ENCODE assay signal across 9 mouse cellular contexts in genomic region chr11:73023099-73023498, GRCm38 (mm10). TPM values are rescaled to one million over a fixed set of nuclear protein-coding genes. Genes with fewer than 3 reads are reported as not detected.
DNase-seq lines count a peak whose midpoint lies in the region; ATAC-seq lines count a peak whose summit lies in the region.
"Had no signal": no experiment of that assay in that cellular context is flagged by ENCODE, and none has a peak within 500 bp of the region (broad histone marks: within the 10 kb centered on the region; RNA-seq: fewer than 3 reads in every experiment).

No protein-coding gene starts in this region.

- H3K36me3 ChIP-seq in forebrain, embryonic 13.5 days (ENCODE audit: poor library complexity, severe bottlenecking), result no peaks in the 10 kb centered on the region

- H3K4me2 ChIP-seq in forebrain, embryonic 13.5 days, result no peak overlapping the region

- H3K9ac ChIP-seq in forebrain, embryonic 13.5 days, result no peak overlapping the region

- WGBS in forebrain, embryonic 13.5 days, result 54% methylated on average over 9 of the region's 9 CpGs

- H3K9me3 ChIP-seq in forebrain, embryonic 13.5 days (replicated peaks), result no peaks in the 10 kb centered on the region
- H3K9me3 ChIP-seq: G1E had no signal

- ATAC-seq in forebrain, embryonic 13.5 days, result no peak
- ATAC-seq in activated CD4-positive, CD25-positive, alpha-beta regulatory T cell, adult 4 months, result no peak

- peaks cover 14% of the 10 kb centered on the region for H3K4me1 ChIP-seq in forebrain, embryonic 13.5 days

- peaks cover 26% of the 10 kb centered on the region for H3K27me3 ChIP-seq in forebrain, embryonic 13.5 days

- intact Hi-C loops in heart, postnatal 25 days (cut with DNase I), result no loop called here

- peak; percentile 67 to 77 for DNase-seq in lung, adult 18-20 months
- DNase-seq in lung, postnatal 4 days, result no peak
- DNase-seq in cerebellum, postnatal 10 days, result peak; percentile 61 to 64
- DNase-seq in heart, postnatal 25 days (ENCODE audit: low spot score), result peak; percentile 78
- peak; percentile 63 for DNase-seq in lung, postnatal 25 days (ENCODE audit: low spot score)
- DNase-seq in kidney, adult 11 months, result no peak

- H3K27ac ChIP-seq in forebrain, embryonic 13.5 days, result no peak overlapping the region

- H3K4me3 ChIP-seq in forebrain, embryonic 13.5 days, result no peak overlapping the region

RNA-seq across cellular contexts. Expression of gene Camkk1, which starts 4.3 kb away (rescaled TPM):
- total RNA-seq in heart, postnatal 25 days (2021), result 1 to 10 TPM in 1 of 2 experiments, under 1 TPM in 1; 0.95 to 1.2 TPM
- 10.3 and 11.8 TPM in 2 replicates for polyA plus RNA-seq in forebrain, embryonic 13.5 days (2015; fragmentation: Nextera tagmentation; extraction: Ambion mirVana)
- 1 to 10 TPM; 2.4 to 2.6 TPM for polyA plus RNA-seq in activated CD4-positive, CD25-positive, alpha-beta regulatory T cell, adult 4 months (2017; shearing (Covaris generic))

RNA-seq across cellular contexts. Expression of gene P2rx1, which starts 24.2 kb away (rescaled TPM):
- under 1 TPM; 0.29 to 0.50 TPM for total RNA-seq in heart, postnatal 25 days (2021)
- 0.25 and 0.46 TPM in 2 replicates for polyA plus RNA-seq in forebrain, embryonic 13.5 days (2015; fragmentation: Nextera tagmentation; extraction: Ambion mirVana)
- under 1 TPM in 1 of 2 experiments, not detected in 1; 0.42 TPM for polyA plus RNA-seq in activated CD4-positive, CD25-positive, alpha-beta regulatory T cell, adult 4 months (2017; shearing (Covaris generic))

RNA-seq across cellular contexts. Expression of gene Ncbp3, which starts 24.5 kb away (rescaled TPM):
- total RNA-seq in heart, postnatal 25 days (2021), result 1 to 10 TPM; 5.6 to 6.2 TPM
- 12.8 and 13.4 TPM in 2 replicates for polyA plus RNA-seq in forebrain, embryonic 13.5 days (2015; fragmentation: Nextera tagmentation; extraction: Ambion mirVana)
- 10 to 100 TPM; 14.3 to 16.8 TPM for polyA plus RNA-seq in activated CD4-positive, CD25-positive, alpha-beta regulatory T cell, adult 4 months (2017; shearing (Covaris generic))

Comparison
In these comparisons a context has a peak if more than half of its experiments do, and no peak if none do; other contexts are left out.
1. DNase-seq: peak in lung, adult 18-20 months (2 of 2), cerebellum, postnatal 10 days (2 of 2), heart, postnatal 25 days (single experiment) and lung, postnatal 25 days (single experiment); none in lung, postnatal 4 days (0 of 2) and kidney, adult 11 months (single experiment).